In the genomic region with DNA sequence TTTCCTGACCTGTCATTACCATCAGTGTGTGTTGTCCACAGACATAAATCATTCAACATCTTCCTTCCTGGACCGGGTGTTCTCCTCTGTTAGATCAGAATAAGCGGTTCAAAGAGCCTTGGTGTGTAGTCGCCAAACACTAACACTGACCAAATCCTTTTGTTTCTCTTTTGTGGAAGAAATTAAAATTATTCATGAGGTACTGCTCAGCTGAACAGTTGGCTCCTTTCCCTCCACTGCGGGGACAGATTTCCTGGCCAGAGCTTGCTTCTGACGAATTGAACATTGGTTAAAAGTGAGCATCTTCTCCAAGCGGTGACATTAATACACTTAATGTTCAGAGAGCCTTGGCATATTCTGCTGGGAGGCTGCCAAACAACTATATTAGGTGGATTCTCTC, we compare ENCODE assay signal across 17 mouse cellular contexts.
A peak's percentile ranks its signal among the peaks of the same experiment; 100 is the strongest.
DNase-seq lines count a peak whose midpoint lies in the region; ATAC-seq and TF ChIP-seq lines count a peak whose summit lies in the region.
"Had no signal": no experiment of that assay in that cellular context is flagged by ENCODE, and none has a peak within 500 bp of the region (broad histone marks: within the 10 kb centered on the region; RNA-seq: fewer than 3 reads in every experiment).

No protein-coding gene starts in this region.

- no peak overlapping the region for H3K4me2 ChIP-seq in forebrain, embryonic 13.5 days
- H3K4me2 ChIP-seq in hindbrain, postnatal 0 days (ENCODE audit: low read depth, low read length) = no peak overlapping the region
- H3K4me2 ChIP-seq in hindbrain, embryonic 11.5 days (replicated peaks; ENCODE audit: low read depth, low read length) = no peak overlapping the region
- H3K4me2 ChIP-seq in midbrain, embryonic 14.5 days (ENCODE audit: low read length) = no peak overlapping the region
- H3K4me2 ChIP-seq in midbrain, embryonic 11.5 days = no peak overlapping the region
- H3K4me2 ChIP-seq: heart, embryonic 15.5 days; kidney, embryonic 15.5 days; liver, embryonic 13.5 days; lung, embryonic 14.5 days had no signal

- H3K9me3 ChIP-seq in forebrain, embryonic 13.5 days (replicated peaks) = no peaks in the 10 kb centered on the region
- H3K9me3 ChIP-seq in forebrain, embryonic 10.5 days = no peaks in the 10 kb centered on the region
- H3K9me3 ChIP-seq in hindbrain, postnatal 0 days (ENCODE audit: low read length) = no peaks in the 10 kb centered on the region
- H3K9me3 ChIP-seq in hindbrain, embryonic 11.5 days (ENCODE audit: control insufficient read depth, low read length) = no peaks in the 10 kb centered on the region
- no peaks in the 10 kb centered on the region for H3K9me3 ChIP-seq in midbrain, embryonic 14.5 days (ENCODE audit: control insufficient read depth, low read length)
- H3K9me3 ChIP-seq in midbrain, embryonic 11.5 days (ENCODE audit: control insufficient read depth, low read length) = no peaks in the 10 kb centered on the region
- H3K9me3 ChIP-seq: heart, embryonic 15.5 days; kidney, embryonic 15.5 days; liver, embryonic 13.5 days had no signal

- H3K4me3 ChIP-seq in forebrain, embryonic 13.5 days = no peak overlapping the region
- H3K4me3 ChIP-seq in forebrain, embryonic 10.5 days = no peak overlapping the region
- H3K4me3 ChIP-seq in hindbrain, postnatal 0 days (ENCODE audit: low read length) = no peak overlapping the region
- no peak overlapping the region for H3K4me3 ChIP-seq in hindbrain, embryonic 11.5 days (ENCODE audit: low read depth, low read length)
- H3K4me3 ChIP-seq in midbrain, embryonic 14.5 days (replicated peaks; ENCODE audit: low read depth, low read length) = no peak overlapping the region
- H3K4me3 ChIP-seq in midbrain, embryonic 11.5 days (ENCODE audit: low read depth, low read length) = no peak overlapping the region
- H3K4me3 ChIP-seq: heart, embryonic 15.5 days; kidney, embryonic 15.5 days; liver, embryonic 13.5 days had no signal

- no peaks in the 10 kb centered on the region for H3K36me3 ChIP-seq in forebrain, embryonic 13.5 days (ENCODE audit: poor library complexity, severe bottlenecking)
- H3K36me3 ChIP-seq in forebrain, embryonic 10.5 days (replicated peaks) = no peaks in the 10 kb centered on the region
- no peaks in the 10 kb centered on the region for H3K36me3 ChIP-seq in hindbrain, postnatal 0 days (ENCODE audit: insufficient read depth, low read length)
- no peaks in the 10 kb centered on the region for H3K36me3 ChIP-seq in hindbrain, embryonic 11.5 days (ENCODE audit: control insufficient read depth, insufficient read depth, low read length)
- H3K36me3 ChIP-seq in midbrain, embryonic 14.5 days (ENCODE audit: control insufficient read depth, insufficient read depth, low read length) = no peaks in the 10 kb centered on the region
- H3K36me3 ChIP-seq in midbrain, embryonic 11.5 days (ENCODE audit: control insufficient read depth, insufficient read depth, low read length) = no peaks in the 10 kb centered on the region
- H3K36me3 ChIP-seq: heart, embryonic 15.5 days; kidney, embryonic 15.5 days; liver, embryonic 13.5 days had no signal

- peaks cover 8% of the 10 kb centered on the region; the same call in 1 of the 2 replicates for H3K4me1 ChIP-seq in forebrain, embryonic 13.5 days
- no peaks in the 10 kb centered on the region for H3K4me1 ChIP-seq in forebrain, embryonic 10.5 days
- H3K4me1 ChIP-seq in hindbrain, postnatal 0 days (ENCODE audit: insufficient read depth, low read length) = peaks cover 3% of the 10 kb centered on the region; the same call in 1 of the 2 replicates
- no peaks in the 10 kb centered on the region for H3K4me1 ChIP-seq in hindbrain, embryonic 11.5 days (replicated peaks; ENCODE audit: control insufficient read depth, insufficient read depth, low read length)
- H3K4me1 ChIP-seq in midbrain, embryonic 14.5 days (ENCODE audit: control insufficient read depth, insufficient read depth, low read length) = 0 out of 2 replicates have a peak, but pooled peaks cover 4% of the 10 kb centered on the region
- H3K4me1 ChIP-seq in midbrain, embryonic 11.5 days (ENCODE audit: control insufficient read depth, insufficient read depth, low read length) = no peaks in the 10 kb centered on the region
- H3K4me1 ChIP-seq: heart, embryonic 15.5 days; kidney, embryonic 15.5 days; liver, embryonic 13.5 days had no signal

- no peak for TF ChIP-seq POLR2A in brain, embryonic 14.5 days (IDR thresholded peaks at IDR 0.05; ENCODE audit: borderline replicate concordance, extremely low read depth, insufficient read depth, insufficient read length, poor library complexity, severe bottlenecking)

- no peak overlapping the region for H3K27ac ChIP-seq in forebrain, embryonic 13.5 days
- no peak overlapping the region for H3K27ac ChIP-seq in forebrain, embryonic 10.5 days
- H3K27ac ChIP-seq in hindbrain, postnatal 0 days = no peak overlapping the region
- no peak overlapping the region for H3K27ac ChIP-seq in hindbrain, embryonic 11.5 days (ENCODE audit: low read depth, low read length)
- no peak overlapping the region for H3K27ac ChIP-seq in midbrain, embryonic 14.5 days (replicated peaks; ENCODE audit: low read depth, low read length)
- H3K27ac ChIP-seq in midbrain, embryonic 11.5 days (ENCODE audit: low read depth, low read length) = no peak overlapping the region
- H3K27ac ChIP-seq: heart, embryonic 15.5 days; kidney, embryonic 15.5 days; liver, embryonic 13.5 days had no signal

- TF ChIP-seq CTCF in hindbrain, postnatal 0 days (IDR thresholded peaks at IDR 0.05; ENCODE audit: low read depth) = no peak
- no peak for TF ChIP-seq CTCF in brain, embryonic 14.5 days (IDR thresholded peaks at IDR 0.05; ENCODE audit: borderline replicate concordance, extremely low read depth, insufficient read depth, insufficient read length)

- peak; percentile 24; the same call in 1 of the 2 replicates for ATAC-seq in forebrain, embryonic 13.5 days
- ATAC-seq in hindbrain, postnatal 0 days = no peak
- no peak for ATAC-seq in hindbrain, embryonic 11.5 days (ENCODE audit: low FRiP score)
- no peak for ATAC-seq in midbrain, embryonic 14.5 days (ENCODE audit: low FRiP score, low TSS enrichment)
- ATAC-seq in midbrain, embryonic 11.5 days (ENCODE audit: low FRiP score) = no peak

- WGBS in forebrain, embryonic 13.5 days = 55% methylated on average over 6 of the region's 6 CpGs
- WGBS in forebrain, embryonic 10.5 days = 88% methylated on average over 6 of the region's 6 CpGs
- 32% methylated on average over 6 of the region's 6 CpGs for WGBS in hindbrain, postnatal 0 days
- 74% methylated on average over 6 of the region's 6 CpGs for WGBS in hindbrain, embryonic 11.5 days
- WGBS in midbrain, embryonic 14.5 days = 49% methylated on average over 6 of the region's 6 CpGs
- 79% methylated on average over 6 of the region's 6 CpGs for WGBS in midbrain, embryonic 11.5 days

- H3K9ac ChIP-seq in forebrain, embryonic 13.5 days = no peak overlapping the region
- H3K9ac ChIP-seq in hindbrain, postnatal 0 days (replicated peaks; ENCODE audit: low read length) = no peak overlapping the region
- no peak overlapping the region for H3K9ac ChIP-seq in hindbrain, embryonic 11.5 days (ENCODE audit: low read depth, low read length)
- H3K9ac ChIP-seq in midbrain, embryonic 14.5 days (replicated peaks; ENCODE audit: low read length) = no peak overlapping the region
- H3K9ac ChIP-seq in midbrain, embryonic 11.5 days (ENCODE audit: low read length) = no peak overlapping the region
- H3K9ac ChIP-seq: heart, embryonic 15.5 days; kidney, embryonic 15.5 days; liver, embryonic 13.5 days; lung, embryonic 14.5 days had no signal

- DNase-seq in forebrain, embryonic 10.5 days (ENCODE audit: extremely low spot score, low spot score) = no peak
- peak; percentile 49 for DNase-seq in hindbrain, postnatal 0 days (ENCODE audit: low spot score)
- DNase-seq in hindbrain, embryonic 11.5 days (ENCODE audit: low spot score) = no peak
- peak; percentile 40 for DNase-seq in midbrain, embryonic 14.5 days
- DNase-seq in midbrain, embryonic 11.5 days (ENCODE audit: low spot score, missing footprints) = no peak
- DNase-seq in brain, embryonic 14.5 days (ENCODE audit: low read depth) = peak; percentile 56
- DNase-seq: adrenal gland, postnatal 36 days; cerebellum, adult 11-12 months; heart, postnatal 36 days; kidney, adult 11 months; kidney, postnatal 4 days; liver, embryonic 13.5 days; lung, embryonic 14.5 days; right cerebral cortex, postnatal 14 days had no signal

- no peaks in the 10 kb centered on the region for H3K27me3 ChIP-seq in forebrain, embryonic 13.5 days
- H3K27me3 ChIP-seq in forebrain, embryonic 10.5 days (ENCODE audit: poor library complexity, severe bottlenecking) = no peaks in the 10 kb centered on the region
- no peaks in the 10 kb centered on the region for H3K27me3 ChIP-seq in hindbrain, postnatal 0 days (ENCODE audit: insufficient read depth, low read length)
- no peaks in the 10 kb centered on the region for H3K27me3 ChIP-seq in hindbrain, embryonic 11.5 days (ENCODE audit: control insufficient read depth, insufficient read depth, low read length)
- no peaks in the 10 kb centered on the region for H3K27me3 ChIP-seq in midbrain, embryonic 14.5 days (ENCODE audit: control insufficient read depth, insufficient read depth, low read length)
- no peaks in the 10 kb centered on the region for H3K27me3 ChIP-seq in midbrain, embryonic 11.5 days (ENCODE audit: control insufficient read depth, insufficient read depth, low read length)
- H3K27me3 ChIP-seq: heart, embryonic 15.5 days; kidney, embryonic 15.5 days; liver, embryonic 13.5 days had no signal

Comparison
In these comparisons a context has a peak if more than half of its experiments do, and no peak if none do; other contexts are left out.
1. DNase-seq: peak in hindbrain, postnatal 0 days (single experiment), midbrain, embryonic 14.5 days (single experiment) and brain, embryonic 14.5 days (single experiment); none in forebrain, embryonic 10.5 days (single experiment), hindbrain, embryonic 11.5 days (single experiment) and midbrain, embryonic 11.5 days (single experiment).